Mouse (Mus musculus): Measurements from ENCODE around the gene Mogs.

DNA sequence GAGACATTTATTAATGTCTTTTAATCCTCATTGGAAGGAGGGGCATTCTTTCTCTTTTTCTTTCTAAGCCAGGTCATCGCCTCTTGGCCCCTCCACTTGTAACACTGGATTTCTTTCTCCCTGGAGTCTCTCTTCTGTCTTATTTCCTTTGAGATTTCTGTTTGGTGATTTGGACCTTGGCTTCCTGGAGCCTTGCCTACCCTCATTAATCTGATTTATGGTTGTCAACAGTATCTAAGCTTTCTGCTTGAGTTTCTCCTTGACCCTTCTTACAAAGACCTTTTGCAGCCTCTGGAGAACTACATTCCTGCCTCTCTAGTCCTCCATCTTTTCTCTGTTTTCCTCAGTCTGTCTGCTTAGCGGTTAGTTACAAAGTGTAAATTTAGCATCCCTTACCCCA is 16.9 kb upstream of the Mogs start:
- no peak for TF ChIP-seq POLR2A (IDR thresholded peaks at IDR 0.05; ENCODE audit: control insufficient read depth in 1 of 2, insufficient read depth in 1 of 2, low read depth in 1 of 2, low read length in 2 of 2, poor library complexity in 1 of 2)
- TF ChIP-seq USF1 (IDR thresholded peaks at IDR 0.05; ENCODE audit: low read depth, low read length) = no peak
- no peak for TF ChIP-seq MAFK (IDR thresholded peaks at IDR 0.05; ENCODE audit: borderline replicate concordance, low read depth, low read length)
- no peak for TF ChIP-seq USF2 (IDR thresholded peaks at IDR 0.05; ENCODE audit: borderline replicate concordance in 1 of 2, insufficient read depth in 1 of 2, low read depth in 1 of 2, low read length in 2 of 2)
- no peak for TF ChIP-seq GATA1 (IDR thresholded peaks at IDR 0.05; ENCODE audit: low read depth, low read length)

Data from MEL (cell line).